Mouse (Mus musculus): ENCODE data around the gene Cnot10. TPM values are rescaled to one million over a fixed set of nuclear protein-coding genes. Genes with fewer than 3 reads are reported as not detected.

Gene Cnot10
- polyA plus RNA-seq, 1 experiment: 44.5 TPM

DNA sequence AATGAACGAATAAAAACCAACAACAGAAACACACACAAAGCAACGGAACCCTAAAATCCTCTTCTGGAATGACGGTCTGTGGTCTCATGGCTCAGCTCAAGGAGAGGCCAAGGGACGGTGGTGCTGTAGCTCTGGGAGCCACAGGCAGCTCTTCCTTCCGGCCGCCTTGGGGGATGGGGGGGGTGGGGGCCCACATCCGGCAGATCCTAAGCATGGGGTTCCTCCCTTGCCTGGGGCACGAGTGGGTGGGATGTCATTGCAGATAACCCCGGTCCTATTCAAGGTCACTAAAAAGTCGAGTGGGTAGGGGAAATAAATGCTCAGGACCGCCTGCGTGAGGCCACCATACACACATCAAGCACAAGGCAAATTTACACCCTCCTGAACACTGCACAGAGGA is 93.2 kb downstream of the Cnot10 start:
- TF ChIP-seq GATA1 (IDR thresholded peaks at IDR 0.05; ENCODE audit: low read length): no peak

DNA sequence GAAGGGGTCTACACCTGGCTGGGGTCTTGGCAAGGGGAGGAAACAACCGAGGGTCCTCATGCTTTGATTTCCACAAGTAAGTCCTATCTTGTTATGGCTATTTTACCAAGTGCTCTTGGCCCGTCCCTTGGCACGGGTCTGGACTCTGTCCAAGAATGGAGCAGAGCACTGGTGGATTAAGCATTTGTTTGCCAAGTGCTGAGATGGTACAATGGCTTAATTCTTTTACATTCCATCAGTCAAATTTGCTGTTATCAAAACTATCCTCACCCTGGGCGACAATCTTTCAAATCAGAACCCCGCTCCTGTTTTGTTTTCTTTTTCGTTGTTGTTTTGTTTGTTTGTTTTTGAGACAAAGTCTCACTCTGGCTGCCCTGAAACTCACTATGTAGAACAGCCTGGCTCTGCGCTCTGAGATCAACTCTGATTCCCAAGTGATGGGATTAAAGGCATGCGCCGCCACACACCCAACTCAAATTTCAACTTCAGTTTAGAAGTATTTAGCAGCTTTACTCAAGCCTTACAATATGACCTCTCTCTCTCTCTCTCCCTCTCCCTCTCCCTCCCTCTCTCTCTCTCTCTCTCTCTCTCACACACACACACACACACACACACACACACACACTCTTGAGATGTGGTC is 95.1 kb downstream of the Cnot10 start:
- TF ChIP-seq GATA1 (IDR thresholded peaks at IDR 0.05; ENCODE audit: low read length): no peak

DNA sequence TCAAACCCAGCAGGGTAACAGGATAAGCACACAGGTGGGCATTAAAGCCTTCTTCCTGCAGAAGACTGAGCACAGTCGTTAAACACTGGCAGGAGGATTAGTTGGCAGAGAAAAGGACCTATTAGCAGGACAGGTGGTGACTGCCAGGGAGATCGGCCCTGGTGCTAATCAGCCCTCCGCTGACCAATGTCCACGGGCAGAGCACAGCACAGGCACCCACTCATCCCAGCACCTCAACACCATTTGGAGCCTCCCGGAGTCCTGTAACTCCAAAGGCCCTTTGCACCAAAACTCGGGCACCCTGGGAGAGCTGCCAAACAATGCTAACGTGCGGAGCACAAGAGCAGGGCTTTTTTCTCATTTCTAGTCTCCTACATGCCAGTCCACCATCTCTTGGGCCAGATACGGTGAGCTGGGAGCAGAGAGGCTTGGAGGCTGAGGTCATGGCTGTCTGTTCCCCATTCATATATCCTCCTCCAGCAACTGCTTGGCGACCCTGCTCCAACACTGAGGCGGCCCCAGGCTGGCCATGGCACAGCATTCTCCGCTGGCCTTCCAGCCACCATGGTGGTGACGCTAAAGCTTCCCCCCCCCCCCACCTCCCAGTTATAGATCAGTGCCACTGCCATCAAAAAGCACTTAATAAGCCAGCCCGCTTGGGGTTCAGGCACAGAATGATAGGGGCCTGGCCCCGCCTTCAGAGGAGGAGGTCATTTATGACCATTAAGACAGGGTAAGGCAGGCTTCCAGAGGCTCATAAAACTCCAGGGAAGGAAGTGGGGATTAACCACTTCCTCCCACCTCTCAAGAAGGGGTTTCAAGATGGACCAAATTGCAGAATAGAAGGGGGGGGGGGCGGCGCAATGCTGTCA is 95.9 kb downstream of the Cnot10 start:
- TF ChIP-seq GATA1 (IDR thresholded peaks at IDR 0.05; ENCODE audit: low read length): no peak

DNA sequence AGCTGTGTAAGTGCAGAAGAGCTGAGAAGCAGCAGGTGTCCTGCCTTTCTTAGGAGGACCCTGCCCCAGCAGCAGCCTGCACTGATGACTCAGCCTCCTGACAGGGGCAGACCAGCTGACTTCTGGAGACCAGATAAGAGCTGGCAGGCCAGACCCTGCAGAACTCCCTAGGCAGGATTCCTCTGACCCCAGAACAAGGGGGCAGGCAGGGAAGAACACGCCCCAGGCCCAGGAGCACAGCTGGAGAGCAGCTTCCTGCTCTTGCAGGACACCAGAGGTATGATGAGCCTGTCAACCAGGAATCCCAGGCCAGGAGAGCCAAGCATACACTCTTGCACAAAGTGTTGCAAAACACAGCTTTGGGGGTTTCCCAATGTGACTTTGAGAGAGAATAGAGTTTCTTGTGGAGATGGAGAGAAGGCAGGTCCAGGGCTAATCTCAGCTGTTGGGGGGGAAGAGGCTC is 98.7 kb downstream of the Cnot10 start:
- no peak for TF ChIP-seq GATA1 (IDR thresholded peaks at IDR 0.05; ENCODE audit: low read length)

DNA sequence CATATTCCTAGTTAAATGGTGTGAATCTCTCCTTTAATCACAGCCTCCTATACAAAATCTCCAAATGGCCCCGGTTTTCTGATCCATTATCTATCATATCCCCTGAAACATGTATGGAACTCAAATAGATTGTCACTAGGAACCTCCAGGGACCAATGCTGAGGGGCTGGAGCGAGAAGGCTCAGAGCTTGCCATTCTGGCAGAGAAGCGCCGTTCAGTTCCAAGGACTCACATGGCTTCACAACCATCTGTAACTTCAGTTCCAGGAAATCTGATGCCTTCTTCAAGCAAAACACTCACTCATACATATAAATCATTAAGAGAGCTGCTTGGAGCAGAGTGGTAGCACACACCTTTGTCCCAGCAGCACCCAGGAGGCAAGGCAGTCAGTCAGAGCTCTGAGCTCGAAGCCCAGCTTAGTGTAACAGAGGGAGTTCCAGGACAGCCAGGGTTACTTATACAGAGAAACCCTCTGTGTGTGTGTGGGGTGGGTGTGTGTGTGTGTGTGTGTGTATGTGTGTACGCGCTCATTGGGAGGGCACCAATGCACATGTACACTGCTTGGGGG is 100.9 kb downstream of the Cnot10 start:
- TF ChIP-seq GATA1 (IDR thresholded peaks at IDR 0.05; ENCODE audit: low read length): no peak

DNA sequence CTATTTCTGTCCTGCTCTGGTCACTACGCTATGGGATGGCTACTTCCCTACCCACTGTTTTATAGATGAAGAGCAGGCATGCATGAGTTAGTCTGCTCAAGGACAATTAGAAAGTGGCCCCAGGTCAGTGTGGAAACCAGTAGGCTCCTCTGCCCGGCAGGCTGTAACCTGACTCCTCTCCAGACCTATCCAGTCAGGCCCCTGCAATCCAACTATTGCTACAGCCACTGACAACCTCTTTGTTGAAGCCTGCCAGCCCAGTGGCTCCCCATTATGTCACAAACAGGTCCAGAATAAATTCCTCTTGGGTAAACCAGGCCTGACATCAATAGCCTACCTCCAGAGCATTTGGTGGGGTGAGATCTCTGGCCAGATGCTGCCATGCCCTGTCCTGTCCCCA is 103.4 kb downstream of the Cnot10 start:
- no peak for TF ChIP-seq GATA1 (IDR thresholded peaks at IDR 0.05; ENCODE audit: low read length)

Other genes starting within 250 kb of the Cnot10 start
- 7.9 and 8.9 TPM in 2 replicates for gene Crtap, start 249.5 kb downstream of the Cnot10 start, polyA plus RNA-seq (2012)
- 8.9 and 11.0 TPM in 2 replicates for gene Glb1, start 239.1 kb downstream of the Cnot10 start, polyA plus RNA-seq (2012)
- gene Tmppe, start 239.1 kb downstream of the Cnot10 start, polyA plus RNA-seq (2012): 4.2 and 7.4 TPM in 2 replicates
- not detected in 2 replicates for gene Ccr4, start 135.3 kb downstream of the Cnot10 start, polyA plus RNA-seq (2012)
- not detected in 2 replicates for gene C130032M10Rik, start 124.5 kb downstream of the Cnot10 start, polyA plus RNA-seq (2012)
- gene Trim71, start 75.8 kb downstream of the Cnot10 start, polyA plus RNA-seq (2012): not detected in 2 replicates
- 30.2 and 38.4 TPM in 2 replicates for gene Dync1li1, start 48.6 kb upstream of the Cnot10 start, polyA plus RNA-seq (2012)
- gene Cmtm6, start 90.9 kb upstream of the Cnot10 start, polyA plus RNA-seq (2012): 11.7 and 14.9 TPM in 2 replicates
- 0.10 and 0.36 TPM in 2 replicates for gene Cmtm7, start 141.7 kb upstream of the Cnot10 start, polyA plus RNA-seq (2012)
- gene Cmtm8, start 204.0 kb upstream of the Cnot10 start, polyA plus RNA-seq (2012): not detected in 2 replicates